Mouse (Mus musculus): ENCODE data around the gene Dtwd1.
"Not testable (repeated sequence)": the region's sequence is repeated elsewhere in the genome, so short reads cannot be mapped to it uniquely, and the experiment has no call there.

The Dtwd1 gene

DNA sequence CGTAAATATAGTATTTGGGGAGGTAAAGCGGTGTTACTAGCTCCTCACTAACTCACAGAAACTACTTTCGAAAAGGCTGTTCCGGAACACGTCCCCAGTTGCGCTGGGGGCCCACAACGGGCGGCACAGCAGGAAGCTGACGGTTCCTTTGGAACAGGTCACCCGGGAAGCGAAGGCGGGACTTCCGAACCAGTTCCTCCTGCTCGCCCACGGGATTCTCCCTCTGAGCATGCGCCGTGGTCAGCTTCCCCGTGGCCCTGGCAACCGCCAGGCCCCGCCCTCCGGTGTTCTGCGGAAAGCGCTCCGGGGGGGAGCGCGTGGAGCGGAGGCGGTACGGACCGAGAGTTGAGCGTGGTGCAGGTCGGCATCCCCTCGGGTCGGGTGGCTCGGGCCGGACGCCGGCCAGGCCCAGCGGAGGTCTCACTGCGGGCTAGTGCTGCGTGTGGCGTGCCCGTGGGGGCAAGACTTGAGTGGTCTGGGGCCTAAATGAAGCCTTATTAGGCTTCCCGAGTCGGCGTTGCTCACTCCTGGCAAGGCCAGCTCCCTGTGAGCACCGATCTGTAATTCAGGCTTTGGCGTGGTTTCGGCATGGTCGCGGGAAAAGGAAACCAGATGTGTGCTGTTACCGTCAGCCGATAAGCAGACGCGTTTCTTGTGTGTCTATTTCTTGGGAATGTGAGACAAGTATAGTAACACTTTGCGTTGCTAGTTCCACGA is at the start of gene Dtwd1, which contains the start of gene Fam227b:
Gene Dtwd1 (plus strand): TSS at position 287 of the 717 bp plus-strand sequence.
Gene Fam227b (minus strand): TSS at position 150 of the 717 bp plus-strand sequence.
- peak; percentile 98 for DNase-seq (ENCODE audit: low read depth, low spot score)

DNA sequence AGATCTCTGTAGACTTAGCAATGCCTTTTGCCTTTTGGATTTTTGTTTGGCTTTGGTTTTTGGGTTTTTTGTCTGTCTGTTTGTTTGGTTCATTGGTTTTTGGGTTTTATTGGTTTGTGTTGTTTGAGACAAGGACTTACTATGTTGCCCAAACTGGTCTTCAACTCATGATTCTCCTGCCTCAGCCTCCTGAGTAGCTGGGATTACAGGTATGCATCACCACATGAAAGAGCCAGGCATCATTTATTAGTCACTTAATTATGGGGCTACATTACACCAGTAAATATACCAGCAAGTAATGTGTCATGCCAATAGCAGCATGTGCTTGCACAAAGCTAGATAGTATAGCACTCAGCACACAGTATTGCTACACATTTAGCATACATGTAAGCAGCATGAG is 4.2 kb upstream of the Dtwd1 start:
- DNase-seq (ENCODE audit: low read depth, low spot score) = no peak

DNA sequence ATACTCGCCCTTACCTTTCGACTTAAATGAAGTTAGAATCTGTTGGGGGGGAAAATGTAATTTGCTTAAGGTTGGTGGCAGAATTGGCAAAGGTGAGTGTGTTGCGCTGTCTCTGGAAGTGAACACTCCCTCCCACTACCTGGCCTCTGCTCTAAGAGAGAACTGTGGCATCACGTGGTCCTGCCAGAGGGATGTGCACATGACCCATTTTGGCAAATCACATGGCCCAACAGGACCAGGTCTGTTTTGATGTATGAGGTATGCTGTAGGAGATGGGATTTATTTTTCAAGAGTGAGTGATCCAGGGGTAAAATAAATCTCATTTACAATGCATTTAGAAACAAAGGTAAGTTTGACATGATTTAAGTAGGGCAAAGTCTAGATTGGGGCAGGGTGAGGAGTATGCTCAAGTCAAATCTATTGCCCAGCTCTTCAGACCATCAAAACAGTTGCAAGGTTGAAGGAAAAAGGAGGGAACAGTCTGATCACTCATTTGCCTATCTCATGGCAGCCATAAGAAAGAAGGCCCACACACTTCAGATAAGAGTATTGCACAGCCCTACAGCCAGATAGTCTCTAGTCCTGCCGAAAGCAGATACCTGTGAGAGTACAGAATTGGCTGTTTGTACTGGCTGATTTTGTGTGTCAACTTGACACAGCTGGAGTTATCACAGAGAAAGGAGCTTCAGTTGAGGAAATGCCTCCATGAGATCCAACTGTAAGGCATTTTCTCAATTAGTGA is 13.5 kb downstream of the Dtwd1 start:
- DNase-seq (ENCODE audit: low read depth, low spot score) = no peak

DNA sequence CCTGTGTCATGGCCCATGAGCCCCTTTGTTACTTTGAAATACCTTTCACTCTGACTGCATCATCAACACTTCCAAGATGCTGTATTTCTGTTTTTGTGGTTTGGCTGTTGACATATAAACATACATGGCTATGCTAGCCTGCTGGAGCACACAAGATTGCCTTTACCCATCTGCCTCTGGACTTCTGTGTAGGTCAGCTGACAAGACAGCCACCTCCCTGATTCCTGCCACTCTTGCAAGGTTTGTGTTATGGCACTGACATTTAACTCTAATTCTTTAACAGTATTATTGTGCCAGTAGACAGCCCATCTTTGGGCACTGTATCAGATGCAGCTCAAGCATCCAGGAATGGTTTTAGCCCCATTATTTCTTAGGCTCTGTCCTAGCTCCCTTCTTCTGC is 14.4 kb downstream of the Dtwd1 start:
- no peak for DNase-seq (ENCODE audit: low read depth, low spot score)

DNA sequence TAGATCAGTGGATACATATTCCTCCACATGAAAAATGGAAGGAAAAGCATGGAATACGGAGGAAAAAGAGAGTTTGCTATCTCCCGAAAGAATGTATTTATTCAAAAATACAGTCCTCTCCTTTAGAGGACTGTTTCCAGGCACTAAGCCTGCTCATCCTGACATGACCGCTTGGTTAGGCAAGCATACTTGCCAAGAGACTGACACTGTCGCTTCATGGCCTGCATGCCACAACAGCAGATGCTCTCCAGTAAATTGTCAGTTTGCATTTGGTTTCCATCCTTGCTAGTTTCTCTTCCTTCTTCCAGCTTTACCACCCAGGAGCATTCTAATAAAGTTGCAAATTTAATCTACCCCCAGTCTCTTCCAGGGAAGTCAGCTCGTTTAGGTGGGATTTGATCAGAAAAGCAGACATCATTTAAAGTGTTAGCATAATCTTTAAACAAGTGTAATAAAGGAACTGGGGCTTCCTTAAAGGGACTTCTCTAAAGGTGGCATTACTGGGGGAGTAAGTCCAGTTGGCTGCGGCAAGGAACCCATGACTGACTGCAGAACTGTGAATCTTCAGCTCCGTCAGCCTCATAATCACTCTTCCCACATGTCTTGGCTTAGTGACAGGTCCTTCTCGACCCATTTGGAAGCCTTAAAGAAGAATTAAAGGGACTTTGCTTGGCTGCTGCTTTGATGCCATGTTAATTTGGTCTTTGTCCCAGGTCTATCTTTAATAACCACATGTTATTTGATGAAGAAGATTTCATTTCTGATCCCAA is 15.1 kb downstream of the Dtwd1 start:
- no peak for DNase-seq (ENCODE audit: low read depth, low spot score)

DNA sequence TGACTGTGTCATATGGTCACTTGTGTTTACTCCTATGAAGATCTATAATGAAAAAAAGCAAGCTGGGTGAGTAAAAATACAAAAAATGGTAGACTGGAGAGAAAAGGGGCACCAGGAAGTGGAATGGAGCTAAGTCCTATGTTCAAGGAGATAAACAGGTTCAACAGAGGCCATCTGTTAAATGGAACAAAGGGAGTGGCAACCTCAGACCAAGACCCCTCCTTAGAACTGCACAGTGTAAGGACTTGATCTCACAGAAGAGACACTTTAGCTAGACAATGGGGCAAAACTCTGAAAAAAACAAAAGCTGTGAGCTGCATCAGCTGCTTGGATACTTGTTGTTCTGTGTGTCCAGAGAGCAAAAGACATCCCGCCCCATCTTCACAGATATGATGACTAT is 19.5 kb downstream of the Dtwd1 start:
- DNase-seq (ENCODE audit: low read depth, low spot score) = no peak

DNA sequence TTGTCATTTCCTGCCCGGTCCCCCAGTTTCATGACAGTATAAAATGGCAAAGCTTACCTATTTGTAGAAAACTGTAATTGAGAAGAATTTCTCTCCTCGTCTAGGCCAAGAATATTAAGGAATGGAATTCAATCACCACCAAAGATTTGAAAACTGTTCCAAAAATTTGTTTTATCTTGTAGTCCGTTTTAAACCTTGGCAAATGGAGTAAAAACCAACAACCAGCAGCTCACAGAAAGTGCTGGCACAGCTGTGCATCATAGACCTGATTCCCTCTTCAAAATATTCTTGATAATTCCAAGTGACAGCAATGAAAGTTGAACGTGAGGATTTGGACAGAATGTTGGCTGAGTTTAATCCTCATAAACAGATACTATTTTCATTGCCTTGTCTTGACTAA is 39.4 kb downstream of the Dtwd1 start:
- DNase-seq (ENCODE audit: low read depth, low spot score) = no peak

DNA sequence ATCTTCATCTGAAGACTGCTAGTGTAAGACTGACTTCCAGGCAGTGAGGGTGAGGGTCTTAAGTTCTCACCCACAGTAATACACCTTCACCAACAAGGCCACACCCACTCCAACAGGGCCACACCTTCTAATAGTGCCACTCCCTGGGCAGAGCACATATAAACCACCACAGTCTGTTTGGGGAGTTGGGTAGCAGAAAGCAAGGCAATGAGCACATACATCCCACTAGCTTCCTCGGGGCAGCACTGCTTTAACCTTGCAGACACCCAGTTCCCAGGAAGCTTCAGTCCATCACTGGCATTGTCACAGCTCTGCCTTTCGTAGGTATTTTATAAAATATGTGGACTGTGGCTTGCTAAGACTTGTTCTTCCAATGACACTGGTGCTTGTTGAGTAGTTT is 40.2 kb downstream of the Dtwd1 start:
- DNase-seq (ENCODE audit: low read depth, low spot score) = no peak

DNA sequence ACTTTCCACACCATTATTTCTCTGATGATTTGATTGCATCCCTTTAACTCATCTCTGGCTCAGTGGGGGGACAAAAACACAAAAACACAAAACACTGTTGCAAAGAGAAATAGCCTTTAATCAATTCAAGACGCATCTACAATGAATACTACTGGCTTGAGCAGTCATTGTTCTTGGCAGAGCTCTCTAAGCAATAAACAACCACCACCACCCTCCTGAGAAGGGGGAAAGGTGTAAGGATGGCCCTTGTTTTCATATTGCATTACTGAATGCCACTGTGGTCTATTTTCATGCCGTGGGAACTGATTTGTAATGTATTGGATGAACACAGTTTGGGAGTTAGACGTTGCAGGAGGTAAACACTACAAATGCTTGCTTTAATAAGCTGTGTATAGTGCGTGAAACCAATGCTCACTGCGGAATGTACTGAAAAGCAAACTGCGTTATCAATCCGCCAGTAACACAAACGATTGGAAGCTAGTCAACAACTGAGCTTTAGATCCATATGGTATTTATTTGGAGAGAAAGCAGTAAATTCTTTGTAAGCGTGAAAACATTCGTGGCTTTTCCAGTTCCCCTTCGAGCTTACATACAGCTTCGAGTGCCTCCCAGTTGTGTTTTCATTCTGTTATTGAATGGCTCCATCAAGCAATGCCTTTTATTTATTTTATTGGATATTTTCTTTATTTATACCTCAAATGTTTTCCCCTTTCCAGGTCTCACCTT is 43.9 kb downstream of the Dtwd1 start:
- no peak for DNase-seq (ENCODE audit: low read depth, low spot score)

DNA sequence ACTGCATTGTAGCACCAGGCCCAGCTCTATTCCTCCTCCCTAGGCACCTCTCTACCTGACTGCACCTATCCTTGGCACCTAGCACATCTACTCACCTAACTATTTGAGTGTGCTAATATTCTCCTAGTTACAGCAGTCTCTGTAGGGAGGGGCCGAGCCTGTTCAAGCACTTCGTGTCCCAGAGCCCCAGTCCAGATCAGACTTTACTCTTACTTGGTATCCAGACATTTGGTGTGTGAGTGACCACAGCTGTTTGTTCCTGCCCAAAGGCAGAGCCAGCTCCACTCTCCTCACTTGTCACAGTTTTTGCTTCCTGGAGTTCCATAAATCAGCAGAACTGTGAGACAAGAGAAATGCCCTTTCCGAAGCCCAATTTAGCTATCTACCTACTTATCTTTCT is 47.0 kb downstream of the Dtwd1 start:
- DNase-seq (ENCODE audit: low read depth, low spot score) = no peak

DNA sequence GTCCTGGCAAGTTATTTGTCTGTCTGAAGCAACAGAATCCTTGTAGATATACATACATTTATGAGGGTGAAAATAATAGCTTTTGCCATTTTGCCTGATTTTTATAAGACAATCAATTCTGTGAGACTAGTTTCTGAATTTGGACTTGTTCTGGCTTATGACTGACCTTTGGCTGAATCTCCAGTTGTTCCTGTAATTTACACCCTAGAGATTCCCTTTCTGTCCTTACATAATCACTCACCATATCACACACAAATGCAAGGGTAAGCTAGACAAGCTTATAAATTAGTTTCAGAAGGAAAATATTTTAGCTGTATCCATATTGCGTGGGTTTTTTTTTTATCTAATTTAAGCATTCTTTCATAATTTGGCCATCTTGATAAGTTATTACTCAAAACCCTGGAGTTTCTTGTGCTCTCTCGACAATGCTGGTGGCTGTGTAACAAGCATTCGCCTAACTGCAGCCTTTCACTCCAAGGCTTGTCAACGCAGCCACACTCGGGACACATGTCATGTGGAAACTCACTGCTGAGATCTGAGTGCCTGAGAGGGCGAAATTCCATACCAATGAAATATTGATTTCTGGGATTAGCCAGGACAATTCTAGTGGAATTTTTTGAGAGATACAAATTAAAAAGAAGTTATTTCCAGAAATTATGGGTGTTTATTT is 59.2 kb downstream of the Dtwd1 start:
- DNase-seq (ENCODE audit: low read depth, low spot score) = no peak

DNA sequence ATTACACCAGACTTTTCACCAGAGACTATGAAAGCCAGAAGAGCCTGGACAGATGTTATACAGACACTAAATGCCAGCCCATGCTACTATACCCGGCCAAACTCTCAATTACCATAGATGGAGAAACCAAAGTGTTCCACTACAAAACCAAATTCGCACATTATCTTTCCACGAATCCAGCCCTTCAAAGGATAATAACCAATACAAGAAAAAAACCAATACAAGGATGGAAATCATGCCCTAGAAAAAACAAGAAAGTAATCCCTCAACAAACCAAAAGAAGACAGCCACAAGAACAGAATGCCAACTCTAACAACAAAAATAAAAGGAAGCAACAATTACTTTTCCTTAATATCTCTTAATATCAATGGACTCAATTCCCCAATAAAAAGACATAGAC is 62.9 kb downstream of the Dtwd1 start, which contains the start of gene Gm17555:
Gene Gm17555 (plus strand): TSS at position 301 of the 400 bp plus-strand sequence.
- DNase-seq (ENCODE audit: low read depth, low spot score) = not testable (repeated sequence)

All from A20 (cell line).